Mouse (Mus musculus): ENCODE results near the gene Pbx1.

Gene Pbx1

GRCm38 (mm10) chr1:168300505-168300904 is 131.6 kb downstream of the Pbx1 start:
- DNase-seq (ENCODE audit: low read depth, low spot score), result no peak

- DNase-seq (ENCODE audit: low read depth, low spot score), result no peak
Measured at GRCm38 (mm10) chr1:168299928-168300365, 132.1 kb downstream of the Pbx1 start.

DNA sequence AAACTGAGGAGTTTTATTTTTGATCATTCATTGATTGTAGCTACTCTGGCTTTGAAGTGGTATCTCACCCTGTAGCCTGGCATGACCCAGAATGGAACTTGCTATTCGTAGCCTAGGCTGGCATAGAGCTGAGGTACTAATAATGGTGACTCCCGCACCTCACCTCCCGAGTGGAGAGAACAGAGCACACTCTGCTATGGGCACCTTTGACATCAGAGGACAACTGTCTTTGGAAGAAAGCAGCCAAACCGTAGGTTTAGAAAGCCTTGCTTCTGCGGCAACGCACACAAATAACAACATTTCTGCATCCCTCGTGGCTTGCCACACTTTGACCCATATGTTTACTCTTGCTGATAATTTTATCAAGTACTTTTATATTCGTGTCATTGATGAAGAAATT is 132.9 kb downstream of the Pbx1 start:
- DNase-seq (ENCODE audit: low read depth, low spot score), result no peak

DNA sequence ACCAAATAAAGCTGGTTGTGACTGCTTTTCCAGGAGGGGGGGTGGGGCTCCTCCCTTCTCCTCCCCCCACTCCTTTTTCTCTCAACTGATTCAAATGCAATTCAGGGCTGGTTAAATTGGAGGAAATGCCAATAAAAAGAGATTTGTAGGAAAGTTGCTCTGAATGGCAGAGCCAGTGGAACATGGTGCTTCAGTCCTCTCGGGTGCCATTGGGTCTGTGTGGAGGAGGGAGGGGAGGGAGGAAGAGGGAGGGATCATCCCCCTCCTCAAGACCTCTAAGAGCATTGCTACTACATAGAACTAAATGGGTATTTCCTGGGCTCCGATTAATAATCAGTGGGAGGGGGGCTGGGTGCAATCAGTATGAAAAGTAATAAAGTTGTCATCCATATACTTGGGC is 135.8 kb downstream of the Pbx1 start:
- no peak for DNase-seq (ENCODE audit: low read depth, low spot score)

DNA sequence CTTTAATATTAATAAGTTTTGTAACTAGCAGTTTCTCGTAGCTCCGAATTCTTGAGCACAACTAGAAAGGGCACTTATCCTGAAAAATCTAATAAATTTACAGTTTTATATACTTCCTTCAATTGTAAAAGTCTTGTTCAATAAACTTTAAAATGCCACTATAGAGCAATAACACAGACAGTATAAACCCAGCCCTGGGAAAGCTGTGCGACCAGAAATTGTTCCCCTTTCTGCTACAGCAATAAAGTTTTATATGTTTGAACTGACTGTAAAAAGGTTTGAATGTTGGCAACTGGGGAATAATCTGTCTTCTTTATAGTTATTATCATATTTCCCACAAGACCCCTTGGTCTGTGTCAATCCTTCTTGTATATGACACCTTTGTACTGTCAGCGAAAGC is 136.3 kb downstream of the Pbx1 start:
- DNase-seq (ENCODE audit: low read depth, low spot score), result no peak

GRCm38 (mm10) chr1:168293673-168294072 is 138.4 kb downstream of the Pbx1 start:
- no peak for DNase-seq (ENCODE audit: low read depth, low spot score)

- no peak for DNase-seq (ENCODE audit: low read depth, low spot score)
Measured at GRCm38 (mm10) chr1:168292106-168292505, 140.0 kb downstream of the Pbx1 start.

DNA sequence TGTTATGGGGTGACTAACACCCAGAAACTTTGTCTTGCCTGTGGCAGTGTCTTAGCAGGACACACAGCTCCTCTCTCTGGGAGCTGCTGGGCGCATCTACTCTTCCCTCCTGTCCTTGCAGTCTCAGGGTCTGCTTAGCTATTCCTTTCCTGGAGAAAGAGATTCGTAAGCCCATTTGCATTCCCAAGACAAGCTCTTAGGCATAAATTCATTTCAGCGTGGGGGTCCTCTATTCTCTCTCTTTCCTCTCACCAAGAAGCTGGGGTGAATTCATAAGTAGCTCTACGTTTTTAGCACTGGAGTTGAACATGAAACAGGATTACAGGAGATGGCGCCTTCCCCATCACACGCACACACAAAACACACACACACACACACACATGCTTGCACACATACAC is 140.4 kb downstream of the Pbx1 start:
- DNase-seq (ENCODE audit: low read depth, low spot score), result no peak

GRCm38 (mm10) chr1:168291001-168291642 is 140.9 kb downstream of the Pbx1 start:
- DNase-seq (ENCODE audit: low read depth, low spot score), result no peak

DNA sequence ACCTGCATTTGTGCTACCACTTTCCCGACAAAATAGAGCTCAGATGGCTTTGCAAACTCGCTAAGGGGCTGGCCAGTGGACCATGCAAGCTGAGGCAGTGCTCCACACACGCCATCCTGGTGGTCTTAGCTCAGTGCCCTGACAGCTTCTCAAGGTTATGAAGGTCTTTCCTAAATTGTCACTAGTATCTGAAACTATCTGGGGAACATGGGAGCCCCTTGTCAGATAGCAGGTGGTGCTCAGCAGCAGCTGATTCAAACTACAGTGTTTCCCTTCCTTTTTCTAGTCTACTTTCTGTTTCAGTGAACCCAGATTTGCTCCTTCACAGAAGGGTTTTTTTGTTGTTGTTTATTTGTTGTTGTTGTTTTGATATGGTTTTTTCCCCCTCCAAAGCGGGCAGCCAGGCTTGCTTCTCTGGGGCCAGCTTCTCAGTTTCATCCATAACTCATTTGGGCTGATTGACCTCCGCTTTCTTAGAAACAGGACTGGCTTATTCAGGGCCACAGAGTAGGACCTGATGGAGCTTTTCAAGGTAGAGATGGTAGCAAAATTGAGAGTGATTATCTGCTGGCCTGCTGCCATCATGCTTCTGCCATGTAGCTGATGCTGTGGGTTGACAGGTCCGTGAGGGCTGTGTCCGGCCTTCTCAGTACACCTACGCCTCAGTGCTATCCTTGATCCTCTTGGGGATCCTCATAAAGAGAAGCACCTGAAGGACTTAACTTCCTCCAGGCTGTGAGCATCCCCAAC is 141.7 kb downstream of the Pbx1 start:
- DNase-seq (ENCODE audit: low read depth, low spot score), result no peak

GRCm38 (mm10) chr1:168288891-168289545 is 143.1 kb downstream of the Pbx1 start:
- no peak for DNase-seq (ENCODE audit: low read depth, low spot score)

DNA sequence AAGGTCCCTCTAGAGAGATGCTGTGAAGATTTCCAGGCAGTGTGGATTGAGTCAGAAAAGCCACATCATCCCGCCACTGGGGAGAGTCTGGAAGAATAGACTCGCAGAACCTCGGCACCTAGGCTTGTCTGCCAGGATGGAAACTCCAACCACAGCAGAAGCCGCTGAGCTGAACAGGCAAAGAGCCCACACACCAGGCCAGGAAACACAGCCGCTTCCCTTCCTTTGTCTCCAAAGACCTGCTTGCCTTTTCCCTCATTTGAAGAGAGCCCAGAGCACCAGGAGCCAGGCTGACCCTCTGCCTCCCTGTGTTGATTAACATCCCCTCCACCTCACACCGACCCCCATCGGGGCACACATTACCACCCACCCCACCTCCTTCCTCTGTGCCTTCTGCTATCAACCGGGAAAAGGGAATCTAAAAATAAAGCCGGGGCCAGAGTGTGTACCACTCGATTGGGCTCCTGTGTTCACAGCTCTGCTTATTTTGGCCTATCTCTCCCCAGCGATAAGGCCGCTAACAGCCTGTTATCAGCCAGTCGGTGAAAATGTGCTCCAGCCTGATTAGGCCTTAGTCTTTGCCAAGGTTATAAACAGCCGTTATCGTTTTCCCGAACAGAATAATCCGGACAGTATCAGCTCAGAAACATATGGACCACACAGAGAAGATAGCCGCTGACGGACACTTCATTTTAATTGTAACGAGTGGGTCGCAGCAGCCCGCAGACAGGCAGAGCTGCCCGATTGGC is 144.1 kb downstream of the Pbx1 start:
- DNase-seq (ENCODE audit: low read depth, low spot score), result no peak

DNA sequence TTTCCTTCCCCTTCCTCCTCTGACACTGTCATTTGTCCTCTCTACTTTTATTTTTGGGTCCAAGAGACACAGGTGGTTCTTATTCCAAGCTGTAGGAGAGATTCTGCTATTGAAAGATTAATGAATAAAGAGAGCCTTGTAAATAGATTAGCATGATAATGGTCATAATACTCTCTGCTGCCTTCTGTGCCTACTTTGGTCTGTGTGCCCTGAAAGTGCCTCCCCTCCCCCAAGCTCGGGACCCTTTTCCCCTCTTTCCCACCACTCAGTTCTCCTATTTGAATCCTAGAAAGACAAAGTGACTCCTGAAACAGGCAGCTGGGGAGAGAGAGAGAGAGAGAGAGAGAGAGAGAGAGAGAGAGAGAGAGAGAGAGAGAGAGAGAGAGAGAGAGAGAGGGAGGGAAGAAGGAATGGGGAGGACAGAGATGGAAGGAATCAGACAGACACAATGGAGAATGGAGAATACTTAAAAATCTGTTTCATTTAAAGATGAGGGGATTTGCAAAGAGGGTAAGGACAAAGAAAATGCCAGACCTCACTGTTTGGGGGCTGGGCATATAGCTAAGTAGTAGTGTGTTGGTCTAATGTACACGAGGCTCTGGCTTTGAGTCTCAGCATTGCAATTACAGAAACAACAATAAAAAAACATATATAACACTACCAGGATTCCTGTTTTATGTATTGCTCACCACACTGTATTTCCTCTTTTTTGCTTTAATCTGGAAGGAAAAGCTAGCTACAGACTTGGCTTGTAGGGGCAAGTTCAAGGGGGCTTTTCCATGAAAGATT is 145.0 kb downstream of the Pbx1 start:
- DNase-seq (ENCODE audit: low read depth, low spot score), result no peak

GRCm38 (mm10) chr1:168284566-168285141 is 147.4 kb downstream of the Pbx1 start:
- DNase-seq (ENCODE audit: low read depth, low spot score), result no peak

DNA sequence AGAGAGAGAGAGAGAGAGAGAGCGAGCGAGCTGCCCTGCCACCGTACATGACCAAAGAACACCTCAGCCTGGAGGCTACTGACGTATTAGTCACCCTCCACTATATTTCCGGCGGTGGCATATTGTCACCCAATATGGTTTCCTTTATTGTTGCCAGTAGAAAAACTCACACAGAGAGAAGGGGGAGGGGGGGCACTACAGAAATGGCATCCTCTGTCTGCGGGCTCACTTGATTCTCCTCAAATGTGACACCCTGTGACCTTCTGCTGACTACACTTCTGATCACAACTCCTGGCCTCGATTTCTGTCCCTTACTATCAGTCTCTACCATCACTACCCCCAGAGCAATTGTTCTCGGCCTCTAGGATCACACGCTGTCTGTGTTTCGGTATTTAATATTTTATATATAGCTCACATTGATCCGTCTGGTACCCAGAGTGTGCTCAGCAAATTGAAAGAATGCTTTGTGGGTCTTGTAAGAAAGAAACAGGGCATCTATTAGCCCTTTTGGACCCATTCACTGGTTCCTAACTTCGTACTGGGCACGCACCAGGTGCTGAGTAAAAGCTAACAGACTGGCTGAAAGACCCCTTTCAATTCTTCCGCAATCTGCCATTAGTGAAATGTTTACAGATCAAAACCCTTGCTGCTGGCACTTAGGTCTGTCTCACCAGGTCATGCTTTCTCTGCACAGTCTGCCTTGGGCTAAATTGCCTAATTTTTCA is 148.1 kb downstream of the Pbx1 start:
- no peak for DNase-seq (ENCODE audit: low read depth, low spot score)

- no peak for DNase-seq (ENCODE audit: low read depth, low spot score)
Measured at GRCm38 (mm10) chr1:168283421-168283820, 148.6 kb downstream of the Pbx1 start.

- DNase-seq (ENCODE audit: low read depth, low spot score), result no peak
Measured at GRCm38 (mm10) chr1:168275678-168276077, 156.4 kb downstream of the Pbx1 start.

GRCm38 (mm10) chr1:168274296-168274695 is 157.8 kb downstream of the Pbx1 start:
- DNase-seq (ENCODE audit: low read depth, low spot score), result no peak

- no peak for DNase-seq (ENCODE audit: low read depth, low spot score)
Measured at GRCm38 (mm10) chr1:168272091-168272490, 160.0 kb downstream of the Pbx1 start.

- no peak for DNase-seq (ENCODE audit: low read depth, low spot score)
Measured at GRCm38 (mm10) chr1:168271207-168271606, 160.9 kb downstream of the Pbx1 start.

All from R1 (cell line).